Mouse (Mus musculus): ENCODE data around the gene Ppp4r3b.

DNA sequence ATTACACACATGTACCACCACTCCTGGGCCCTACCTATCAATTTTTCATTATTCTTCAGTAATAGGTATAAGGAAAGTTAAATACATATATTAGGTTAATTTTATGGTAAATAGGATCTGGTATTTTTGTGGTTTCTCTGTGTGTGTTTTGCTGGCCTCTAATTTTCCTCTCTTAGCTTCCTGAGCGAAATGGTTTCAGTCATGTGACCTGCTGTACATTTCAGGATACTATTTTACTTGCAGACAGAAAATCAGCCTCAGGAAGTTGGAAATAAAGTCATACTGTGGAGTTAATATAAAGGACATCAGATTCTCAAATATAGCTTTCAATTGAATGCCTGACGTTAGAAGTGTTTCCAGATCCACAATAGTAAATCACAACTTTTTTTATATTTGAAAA lies 16.3 kb downstream of the Ppp4r3b start:
- no peak for TF ChIP-seq CTCF (IDR thresholded peaks at IDR 0.05; ENCODE audit: low read depth, low read length)
- TF ChIP-seq POLR2A (IDR thresholded peaks at IDR 0.05; ENCODE audit: extremely low read depth, insufficient read depth, low read length) = no peak

Data from liver, adult 2 months (tissue).